Mouse (Mus musculus) macrophage (primary cell): Measurements from ENCODE around the gene Asf1b. TPM values are rescaled to one million over a fixed set of nuclear protein-coding genes. Genes with fewer than 3 reads are reported as not detected.

Experiments
- H3K27ac ChIP-seq: fragments of 350-480 bp; formaldehyde crosslinking; 2 replicates; pipeline ENCODE4 v1.9.0; 2021
- H3K36me3 ChIP-seq: fragments of 350-480 bp; formaldehyde crosslinking; 2 replicates; pipeline ENCODE4 v1.9.0; 2021; ENCODE audit errors: inconsistent target
- H3K4me3 ChIP-seq: fragments of 350-480 bp; formaldehyde crosslinking; 2 replicates; pipeline ENCODE4 v1.9.0; 2021; ENCODE audit errors: inconsistent target
- H3K79me2 ChIP-seq: fragments of 350-480 bp; formaldehyde crosslinking; 2 replicates; pipeline ENCODE4 v1.9.0; 2021; ENCODE audit errors: inconsistent target
- WGBS: methylation state at CpG from one replicate; pipeline ENCODE4 v1.1.7; 2026; ENCODE audit warnings: inconsistent platforms; ENCODE audit not compliant: missing documents; 5-methylcytosine and 5-hydroxymethylcytosine counted together
- polyA plus RNA-seq: library from polyadenylated mRNA; stranded (reverse); fragments of 250-400 nt; gene quantifications from 3 replicates; pipeline ENCODE4 v1.2.4, GENCODE M21; 2018; ENCODE audit warnings: inconsistent platforms

Asf1b gene
- polyA plus RNA-seq, 1 experiment from 2014 or later, result 9.5 TPM

GRCm38 (mm10) chr8:83935435-83935834, 19.9 kb upstream of the Asf1b start:
- 97% methylated on average over 8 of the region's 8 CpGs for whole genome bisulfite sequencing
- Histone ChIP-seq H3K4me3 (no peak overlapping the region), H3K36me3 (no peaks in the 10 kb centered on the region), H3K27ac (no peak overlapping the region), H3K79me2 (no peaks in the 10 kb centered on the region)

GRCm38 (mm10) chr8:83937645-83938044, 17.7 kb upstream of the Asf1b start:
- no peaks in the 10 kb centered on the region for H3K79me2 ChIP-seq
- no peak overlapping the region for H3K27ac ChIP-seq
- no peak overlapping the region for H3K4me3 ChIP-seq
- 91% methylated on average over 6 of the region's 7 CpGs for WGBS
- H3K36me3 ChIP-seq, result no peaks in the 10 kb centered on the region

GRCm38 (mm10) chr8:83938330-83938729, 17.0 kb upstream of the Asf1b start:
- Histone ChIP-seq H3K36me3 (no peaks in the 10 kb centered on the region), H3K79me2 (no peaks in the 10 kb centered on the region), H3K27ac (no peak overlapping the region), H3K4me3 (no peak overlapping the region)
- 96% methylated on average over 15 of the region's 15 CpGs for WGBS

GRCm38 (mm10) chr8:83941066-83941677, 14.1 kb upstream of the Asf1b start:
- Histone ChIP-seq H3K36me3 (no peaks in the 10 kb centered on the region), H3K4me3 (no peak overlapping the region), H3K27ac (no peak overlapping the region), H3K79me2 (no peaks in the 10 kb centered on the region)
- 79% methylated on average over 6 of the region's 6 CpGs for WGBS

GRCm38 (mm10) chr8:83942446-83942845, 12.9 kb upstream of the Asf1b start:
- 100% methylated on average over 1 of the region's 1 CpGs for WGBS
- Histone ChIP-seq H3K36me3 (no peaks in the 10 kb centered on the region), H3K27ac (no peak overlapping the region), H3K4me3 (no peak overlapping the region), H3K79me2 (no peaks in the 10 kb centered on the region)

GRCm38 (mm10) chr8:83945540-83945939, 9.8 kb upstream of the Asf1b start:
- Histone ChIP-seq H3K4me3 (no peak overlapping the region), H3K27ac (no peak overlapping the region), H3K36me3 (no peaks in the 10 kb centered on the region), H3K79me2 (no peaks in the 10 kb centered on the region)
- 69% methylated on average over 3 of the region's 3 CpGs for WGBS

- H3K36me3 ChIP-seq, result no peaks in the 10 kb centered on the region
- peaks cover 42% of the 10 kb centered on the region for H3K79me2 ChIP-seq
- peak overlapping the region; percentile 58 for H3K4me3 ChIP-seq
- WGBS, result 8% methylated on average over 14 of the region's 14 CpGs
- peak overlapping the region; percentile 10; the same call in 1 of the 2 replicates for H3K27ac ChIP-seq
These were observed 580 bp upstream of the Asf1b start for GRCm38 (mm10) chr8:83954749-83955105.

GRCm38 (mm10) chr8:83955958-83956218, 581 bp downstream of the Asf1b start:
- Histone ChIP-seq H3K27ac (peak overlapping the region; percentile 45), H3K36me3 (no peaks in the 10 kb centered on the region)
- 10% methylated on average over 15 of the region's 15 CpGs for WGBS

GRCm38 (mm10) chr8:83956789-83957188, 1.5 kb downstream of the Asf1b start:
- Histone ChIP-seq H3K4me3 (peak overlapping the region; percentile 71), H3K79me2 (peaks cover 62% of the 10 kb centered on the region), H3K36me3 (no peaks in the 10 kb centered on the region), H3K27ac (no peak overlapping the region)
- 0% methylated on average over 1 of the region's 1 CpGs for WGBS

More at GRCm38 (mm10) chr8:83955958-83956218, 581 bp downstream of the Asf1b start:
- H3K4me3 ChIP-seq, result peak overlapping the region; percentile 71
- H3K79me2 ChIP-seq, result peaks cover 53% of the 10 kb centered on the region

GRCm38 (mm10) chr8:83964015-83964765, 8.9 kb downstream of the Asf1b start:
- no peak overlapping the region for H3K27ac ChIP-seq
- H3K36me3 ChIP-seq, result no peaks in the 10 kb centered on the region
- 72% methylated on average over 4 of the region's 5 CpGs for WGBS
- no peak overlapping the region for H3K4me3 ChIP-seq
- H3K79me2 ChIP-seq, result peaks cover 40% of the 10 kb centered on the region

- no peaks in the 10 kb centered on the region for H3K36me3 ChIP-seq
- no peak overlapping the region for H3K4me3 ChIP-seq
- peaks cover 5% of the 10 kb centered on the region; the same call in 1 of the 2 replicates for H3K79me2 ChIP-seq
- no peak overlapping the region for H3K27ac ChIP-seq
- WGBS, result 98% methylated on average over 7 of the region's 7 CpGs
These were observed 12.4 kb downstream of the Asf1b start for GRCm38 (mm10) chr8:83967701-83968100.

- peaks cover 30% of the 10 kb centered on the region for H3K79me2 ChIP-seq
- H3K27ac ChIP-seq, result no peak overlapping the region
- WGBS, result 92% methylated on average over 3 of the region's 4 CpGs
- no peaks in the 10 kb centered on the region for H3K36me3 ChIP-seq
- H3K4me3 ChIP-seq, result no peak overlapping the region
These were observed 15.8 kb downstream of the Asf1b start for GRCm38 (mm10) chr8:83971121-83971520.

- WGBS, result 83% methylated on average over 5 of the region's 6 CpGs
- Histone ChIP-seq H3K36me3 (no peaks in the 10 kb centered on the region), H3K27ac (no peak overlapping the region), H3K4me3 (peak overlapping the region; percentile 33; the same call in 1 of the 2 replicates), H3K79me2 (peaks cover 35% of the 10 kb centered on the region)
These were observed 16.4 kb downstream of the Asf1b start for GRCm38 (mm10) chr8:83971661-83972060.

GRCm38 (mm10) chr8:83972150-83973120, 17.1 kb downstream of the Asf1b start, which contains the start of gene Prkaca:
Gene Prkaca, plus strand, starts transcription at chr8:83972993.
- H3K4me3 ChIP-seq, result peak within 1 kb of the TSS; percentile 79
- peaks cover 43% of the 10 kb centered on the region for H3K79me2 ChIP-seq
- 0 out of 2 replicates have a peak within 1 kb of the TSS, but pooled peaks have one; percentile 5 for H3K27ac ChIP-seq
- H3K36me3 ChIP-seq, result no peaks in the 10 kb centered on the region
- under 1% methylated on average over 80 of the region's 94 CpGs for WGBS
